Mouse (Mus musculus): ENCODE results near the gene Slc17a8. TPM values are rescaled to one million over a fixed set of nuclear protein-coding genes. Genes with fewer than 3 reads are reported as not detected.

Slc17a8 gene
- total RNA-seq, 2 experiments from 2014 or later = 3.7 TPM

GRCm38 (mm10) chr10:89532451-89532850 lies 88.6 kb downstream of the Slc17a8 start:
- DNase-seq (ENCODE audit: extremely low spot score in 1 of 2, low spot score in 1 of 2) = no peak

- DNase-seq (ENCODE audit: extremely low spot score in 1 of 2, low spot score in 1 of 2) = no peak
These were observed 89.1 kb downstream of the Slc17a8 start for GRCm38 (mm10) chr10:89531976-89532375.

DNA sequence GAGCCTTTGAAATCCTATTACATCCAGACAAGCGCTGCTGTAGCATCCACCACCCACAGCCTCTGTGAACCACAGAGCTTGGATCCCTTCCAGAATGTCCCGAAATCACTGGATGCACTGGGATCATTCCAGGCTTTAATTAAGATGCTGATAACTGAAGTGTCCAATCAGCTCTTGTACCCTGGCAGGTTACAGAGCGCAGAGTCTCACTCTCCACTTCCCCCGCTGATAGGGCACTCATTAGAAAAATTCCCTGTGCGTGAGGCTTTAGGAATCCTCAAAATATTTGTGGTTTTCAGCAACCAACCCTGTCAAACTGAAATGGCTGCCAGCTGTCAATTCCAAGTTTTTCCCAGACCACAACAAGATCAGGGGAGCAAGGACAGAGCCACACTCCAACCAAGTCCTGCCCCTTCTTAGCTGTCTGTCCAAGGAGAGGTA lies 89.8 kb downstream of the Slc17a8 start:
- DNase-seq (ENCODE audit: extremely low spot score in 1 of 2, low spot score in 1 of 2) = no peak

GRCm38 (mm10) chr10:89527054-89527453 lies 94.0 kb downstream of the Slc17a8 start:
- DNase-seq (ENCODE audit: extremely low spot score in 1 of 2, low spot score in 1 of 2) = no peak

DNA sequence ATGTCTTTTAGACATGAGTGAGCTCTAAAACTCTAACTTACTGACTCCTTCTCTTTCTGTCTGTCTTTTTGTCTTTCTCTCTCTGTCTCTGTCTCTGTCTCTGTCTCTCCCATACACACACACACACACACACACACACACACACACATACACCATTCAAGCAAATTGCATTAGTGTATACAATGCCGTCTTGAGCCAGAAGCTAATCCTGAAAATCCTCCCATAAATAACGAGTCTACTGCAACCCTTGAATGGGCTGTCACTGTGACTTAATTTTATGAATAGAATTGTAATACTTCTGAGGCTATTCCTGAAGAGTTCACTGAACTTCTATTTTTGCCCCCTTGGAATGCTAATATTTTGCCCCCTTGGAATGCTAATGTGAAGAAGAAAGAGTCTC lies 95.2 kb downstream of the Slc17a8 start:
- no peak for DNase-seq (ENCODE audit: extremely low spot score in 1 of 2, low spot score in 1 of 2)

Other genes starting within 250 kb of the Slc17a8 start
- 1 to 10 TPM; 2.1 to 2.3 TPM for gene Gas2l3, start 177.3 kb downstream of the Slc17a8 start, total RNA-seq (2021)
- gene Nr1h4, start 87.7 kb downstream of the Slc17a8 start, total RNA-seq (2021) = under 1 TPM in 1 of 2 experiments, not detected in 1; 0.22 TPM
- 10 to 100 TPM; 23.4 to 28.5 TPM for gene Scyl2, start 65.0 kb upstream of the Slc17a8 start, total RNA-seq (2021)
- 10 to 100 TPM; 22.1 to 25.3 TPM for gene Actr6, start 111.0 kb upstream of the Slc17a8 start, total RNA-seq (2021)
- gene Uhrf1bp1l, start 123.7 kb upstream of the Slc17a8 start, total RNA-seq (2021) = 10 to 100 TPM; 80.0 to 82.6 TPM